Mouse (Mus musculus): Measurements from ENCODE around the gene 4921536K21Rik. TPM values are rescaled to one million over a fixed set of nuclear protein-coding genes. Genes with fewer than 3 reads are reported as not detected.

4921536K21Rik gene
- total and polyA plus RNA-seq, 3 experiments = 0.21 to 0.61 TPM; not detected in 1

DNA sequence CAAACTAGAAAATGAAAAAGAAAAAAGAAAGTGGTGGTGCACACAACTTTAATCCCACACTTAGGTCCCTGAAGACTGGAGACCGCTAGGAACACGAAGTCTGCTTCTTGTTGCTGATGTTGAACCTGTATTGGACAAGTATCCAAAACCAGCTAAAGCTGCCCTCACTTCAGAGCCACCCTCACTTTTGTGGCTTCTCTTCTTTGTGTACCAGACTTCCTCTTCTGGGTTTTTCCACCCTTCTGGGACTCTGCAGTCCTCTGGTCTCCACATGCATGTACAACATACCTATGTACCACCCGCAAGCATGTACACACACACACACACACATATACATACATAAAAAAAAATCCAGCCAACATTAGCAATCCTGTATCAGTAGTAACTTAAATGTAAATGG, 11.2 kb downstream of the 4921536K21Rik start:
- no peaks in the 10 kb centered on the region for H3K36me3 ChIP-seq (replicated peaks in 1 of 2; ENCODE audit: control insufficient read depth in 1 of 2, insufficient read depth in 1 of 2, low read length in 1 of 2)
- H3K9ac ChIP-seq (ENCODE audit: insufficient read depth, low read depth) = no peak overlapping the region
- H3K4me1 ChIP-seq (ENCODE audit: control insufficient read depth in 1 of 2, insufficient read depth in 2 of 2) = peaks cover 2 to 17% of the 10 kb centered on the region in 2 experiments
- H3K4me2 ChIP-seq (ENCODE audit: insufficient read depth, low read depth, poor library complexity, severe bottlenecking) = no peak overlapping the region
- in situ Hi-C loops (cut with MboI; ENCODE audit: low pct_ligation_motif_present, low pct_unique_long_range_greater_than_20kb, low sequenced_read_pairs) = loop anchor here (5.0 kb wide), 1 partner anchor 34 kb away; no protein-coding TSS in a partner anchor
- DNase-seq (ENCODE audit: extremely low read depth) = no peak
- H3K79me2 ChIP-seq (replicated peaks; ENCODE audit: control insufficient read depth, extremely low read depth, insufficient read depth, poor library complexity, severe bottlenecking) = no peaks in the 10 kb centered on the region
- TF ChIP-seq MYC (IDR thresholded peaks at IDR 0.05; ENCODE audit: low read depth, low read length) (no peak), ELF1 (IDR thresholded peaks at IDR 0.05; ENCODE audit: low read depth, low read length) (no peak), ZC3H11A (IDR thresholded peaks at IDR 0.05; ENCODE audit: low read depth, low read length) (no peak), SIN3A (IDR thresholded peaks at IDR 0.05; ENCODE audit: low read length) (no peak), MXI1 (IDR thresholded peaks at IDR 0.05; ENCODE audit: low read depth, low read length) (no peak), BHLHE40 (IDR thresholded peaks at IDR 0.05; ENCODE audit: low read depth, low read length) (no peak), ZMIZ1 (IDR thresholded peaks at IDR 0.05; ENCODE audit: low read depth, low read length) (no peak), POLR2A (IDR thresholded peaks at IDR 0.05; ENCODE audit: low read depth, low read length) (no peak), CHD2 (IDR thresholded peaks at IDR 0.05; ENCODE audit: low read length) (no peak), IRF4 (IDR thresholded peaks at IDR 0.05; ENCODE audit: low read depth, low read length) (no peak)
- dilution Hi-C loops (cut with MboI; ENCODE audit: extremely low pct_ligation_motif_present, extremely low pct_unique_long_range_greater_than_20kb, low sequenced_read_pairs) = no loop called here
- H3K4me3 ChIP-seq (replicated peaks in 1 of 3; ENCODE audit: low read depth in 2 of 3, low read length in 2 of 3, poor library complexity in 1 of 3) = no peak overlapping the region
- no peak overlapping the region for H3K27ac ChIP-seq (ENCODE audit: insufficient read depth, low read depth)
- H3K27me3 ChIP-seq (replicated peaks) = peaks cover 3% of the 10 kb centered on the region
- H3K9me3 ChIP-seq (replicated peaks; ENCODE audit: low read length) = no peaks in the 10 kb centered on the region

DNA sequence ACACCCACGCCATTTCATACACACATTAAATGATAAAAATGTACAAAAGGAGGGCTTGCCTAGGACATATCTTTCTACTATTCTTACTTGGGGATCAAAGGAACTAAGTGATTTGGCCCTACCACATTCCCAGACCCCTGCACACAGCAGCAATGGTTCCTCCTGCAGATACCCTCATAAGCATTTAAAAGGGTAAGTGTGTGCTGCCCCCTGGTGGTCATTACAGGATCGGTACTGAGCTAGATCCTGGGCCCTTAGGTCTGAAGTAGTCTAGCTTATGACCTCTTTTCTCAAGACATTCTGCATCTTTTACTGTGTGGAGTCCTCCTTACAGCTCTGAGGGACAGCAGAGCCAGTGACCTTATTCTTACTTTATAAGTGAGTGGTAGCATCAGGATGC, 15.1 kb downstream of the 4921536K21Rik start:
- H3K27me3 ChIP-seq (replicated peaks) = peaks cover 3% of the 10 kb centered on the region
- in situ Hi-C loops (cut with MboI; ENCODE audit: low pct_ligation_motif_present, low pct_unique_long_range_greater_than_20kb, low sequenced_read_pairs) (loop anchor here (5.0 kb wide), 1 partner anchor 37 kb away; no protein-coding TSS in a partner anchor), dilution Hi-C loops (cut with MboI; ENCODE audit: extremely low pct_ligation_motif_present, extremely low pct_unique_long_range_greater_than_20kb, low sequenced_read_pairs) (no loop called here)
- H3K4me1 ChIP-seq (ENCODE audit: control insufficient read depth in 1 of 2, insufficient read depth in 2 of 2) = peaks cover 7 to 22% of the 10 kb centered on the region in 2 experiments
- no peak overlapping the region for H3K9ac ChIP-seq (ENCODE audit: insufficient read depth, low read depth)
- no peak for TF ChIP-seq KAT2A (IDR thresholded peaks at IDR 0.05; ENCODE audit: insufficient replicate concordance, low read length)
- TF ChIP-seq RAD21 (IDR thresholded peaks at IDR 0.05; ENCODE audit: low read depth, low read length) = peak; percentile 82
- no peak for TF ChIP-seq SIN3A (IDR thresholded peaks at IDR 0.05; ENCODE audit: low read length)
- TF ChIP-seq SMC3 (IDR thresholded peaks at IDR 0.05; ENCODE audit: low read depth, low read length) = peak; percentile 81
- TF ChIP-seq MYC (IDR thresholded peaks at IDR 0.05; ENCODE audit: low read depth, low read length) = no peak
- TF ChIP-seq MEF2A (IDR thresholded peaks at IDR 0.05; ENCODE audit: borderline replicate concordance, low read depth, low read length) = no peak
- TF ChIP-seq MAZ (IDR thresholded peaks at IDR 0.05; ENCODE audit: low read depth, low read length) = no peak
- TF ChIP-seq ZMIZ1 (IDR thresholded peaks at IDR 0.05; ENCODE audit: low read depth, low read length) = no peak
- no peak for TF ChIP-seq JUN (IDR thresholded peaks at IDR 0.05; ENCODE audit: insufficient read depth, low read depth, low read length)
- no peak for TF ChIP-seq CHD2 (IDR thresholded peaks at IDR 0.05; ENCODE audit: low read length)
- no peak for TF ChIP-seq GABPA (IDR thresholded peaks at IDR 0.05; ENCODE audit: insufficient replicate concordance, low read depth, low read length)
- TF ChIP-seq ZNF384 (IDR thresholded peaks at IDR 0.05; ENCODE audit: low read depth, low read length) = no peak
- 0 out of 2 replicates have a peak, but pooled peaks have one; percentile 36 for TF ChIP-seq NELFE (IDR thresholded peaks at IDR 0.05; ENCODE audit: low read depth, low read length)
- no peak for TF ChIP-seq BHLHE40 (IDR thresholded peaks at IDR 0.05; ENCODE audit: low read depth, low read length)
- no peak for TF ChIP-seq PAX5 (IDR thresholded peaks at IDR 0.05; ENCODE audit: low read length)
- TF ChIP-seq ETS1 (conservative IDR thresholded peaks at IDR 0.05; ENCODE audit: low read depth, low read length) = no peak
- no peak for TF ChIP-seq IRF4 (IDR thresholded peaks at IDR 0.05; ENCODE audit: low read depth, low read length)
- TF ChIP-seq TCF12 (IDR thresholded peaks at IDR 0.05; ENCODE audit: low read depth, low read length) = no peak
- no peak for TF ChIP-seq MXI1 (IDR thresholded peaks at IDR 0.05; ENCODE audit: low read depth, low read length)
- no peak for TF ChIP-seq ZC3H11A (IDR thresholded peaks at IDR 0.05; ENCODE audit: low read depth, low read length)
- TF ChIP-seq CTCF (conservative IDR thresholded peaks at IDR 0.05 in 1 of 2, IDR thresholded peaks at IDR 0.05 in 1 of 2; ENCODE audit: low read depth in 2 of 2, low read length in 2 of 2) = peak; percentile 90 to 97
- no peak for TF ChIP-seq MAX (IDR thresholded peaks at IDR 0.05; ENCODE audit: low read length)
- no peak for TF ChIP-seq TBP (conservative IDR thresholded peaks at IDR 0.05; ENCODE audit: low read depth, low read length)
- TF ChIP-seq HCFC1 (IDR thresholded peaks at IDR 0.05; ENCODE audit: low read depth, low read length) = no peak
- no peak for TF ChIP-seq ZKSCAN1 (IDR thresholded peaks at IDR 0.05; ENCODE audit: borderline replicate concordance, low read depth, low read length)
- no peak for TF ChIP-seq POLR2AphosphoS2 (IDR thresholded peaks at IDR 0.05; ENCODE audit: low read depth, low read length)
- TF ChIP-seq UBTF (IDR thresholded peaks at IDR 0.05; ENCODE audit: low read depth, low read length) = no peak
- no peak for TF ChIP-seq POLR2A (IDR thresholded peaks at IDR 0.05; ENCODE audit: low read depth, low read length)
- no peak for TF ChIP-seq USF1 (IDR thresholded peaks at IDR 0.05; ENCODE audit: low read depth, low read length)
- TF ChIP-seq EP300 (IDR thresholded peaks at IDR 0.05; ENCODE audit: low read length) = no peak
- TF ChIP-seq E2F4 (IDR thresholded peaks at IDR 0.05; ENCODE audit: insufficient replicate concordance, low read depth, low read length) = no peak
- no peaks in the 10 kb centered on the region for H3K9me3 ChIP-seq (replicated peaks; ENCODE audit: low read length)
- no peak overlapping the region for H3K4me2 ChIP-seq (ENCODE audit: insufficient read depth, low read depth, poor library complexity, severe bottlenecking)
- DNase-seq (ENCODE audit: extremely low read depth) = peak; percentile 85
- no peak overlapping the region for H3K27ac ChIP-seq (ENCODE audit: insufficient read depth, low read depth)
- H3K36me3 ChIP-seq (replicated peaks in 1 of 2; ENCODE audit: control insufficient read depth in 1 of 2, insufficient read depth in 1 of 2, low read length in 1 of 2) = no peaks in the 10 kb centered on the region
- H3K79me2 ChIP-seq (replicated peaks; ENCODE audit: control insufficient read depth, extremely low read depth, insufficient read depth, poor library complexity, severe bottlenecking) = no peaks in the 10 kb centered on the region
- no peak overlapping the region for H3K4me3 ChIP-seq (replicated peaks in 1 of 3; ENCODE audit: low read depth in 2 of 3, low read length in 2 of 3, poor library complexity in 1 of 3)

All from CH12.LX (cell line).